Mouse (Mus musculus) effector memory CD4-positive, alpha-beta T cell, adult 5 months (primary cell): ENCODE results near the gene Cd200. TPM values are rescaled to one million over a fixed set of nuclear protein-coding genes. Genes with fewer than 3 reads are reported as not detected.

Source experiments
- polyA plus RNA-seq: library from polyadenylated mRNA; unstranded; fragments of 100-300 nt; shearing (Covaris generic); gene quantifications from one replicate; pipeline ENCODE4 v1.2.1, GENCODE M21; 2017

The Cd200 gene
- 20.3 TPM for polyA plus RNA-seq

DNA sequence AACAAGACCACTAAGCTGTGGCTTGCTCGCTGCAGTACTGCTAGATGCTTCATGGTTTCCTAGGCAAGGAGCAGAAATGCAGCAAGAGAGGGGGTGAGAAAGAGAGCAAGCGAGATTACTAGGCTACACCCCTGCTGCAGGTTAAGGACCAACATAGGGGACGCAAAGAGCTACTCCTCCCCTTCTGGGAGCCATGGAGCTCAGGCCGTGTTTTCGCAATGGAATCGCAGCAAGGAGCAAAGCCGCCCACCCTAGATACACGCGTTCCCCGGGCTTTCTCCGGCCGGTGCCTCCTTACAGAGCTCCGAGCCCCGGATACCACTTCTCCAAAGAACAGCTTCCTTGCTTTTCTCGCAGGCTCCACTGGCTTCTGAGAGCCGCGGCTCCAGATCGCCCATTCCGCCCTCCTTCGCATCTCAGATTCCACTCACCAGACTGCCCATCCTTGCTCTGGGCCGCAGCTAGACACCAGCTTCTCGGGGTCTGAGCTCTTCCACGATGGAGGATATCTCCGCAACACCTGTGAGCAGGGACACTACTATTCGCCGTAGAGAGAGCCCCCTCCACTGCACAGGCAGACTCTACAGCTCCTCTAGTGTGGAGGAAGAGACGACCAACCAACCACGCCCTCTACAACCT lies at the start of gene Cd200:
Gene Cd200, minus strand, starts transcription at position 629 of the 639 bp plus-strand sequence.

Other genes with a start within 250 kb of the Cd200 start
- gene Btla, start 184.7 kb downstream of the Cd200 start, polyA plus RNA-seq, result 70.4 TPM
- gene Gm609, start 83.9 kb upstream of the Cd200 start, polyA plus RNA-seq, result not detected
- gene Gm17783, start 123.0 kb upstream of the Cd200 start, polyA plus RNA-seq, result not detected
- not detected for gene Slc9c1, start 126.3 kb upstream of the Cd200 start, polyA plus RNA-seq
- gene Gcsam, start 201.3 kb upstream of the Cd200 start, polyA plus RNA-seq, result 0.15 TPM
- gene BC016579, start 245.0 kb upstream of the Cd200 start, polyA plus RNA-seq, result not detected